Mouse (Mus musculus) G1E (cell line): ENCODE measurements around the gene AL607142.1. TPM values are rescaled to one million over a fixed set of nuclear protein-coding genes. Genes with fewer than 3 reads are reported as not detected.

Source experiments
- ATAC-seq: 2 replicates; pipeline ENCODE4 v1.8.0; 2016; ENCODE audit warnings: mild to moderate bottlenecking; ENCODE audit not compliant: insufficient number of reproducible peaks, poor library complexity, low FRiP score, severe bottlenecking; ENCODE audit errors: extremely low read depth
- DNase-seq: peaks from one replicate; pipeline ENCODE4 v3.0.0; 2012; ENCODE audit warnings: low spot score
- H3K27me3 ChIP-seq: 2 replicates; pipeline ENCODE4 v1.6.1; 2012; ENCODE audit warnings: mild to moderate bottlenecking, low read length, inconsistent platforms; ENCODE audit not compliant: insufficient read depth
- H3K36me3 ChIP-seq: replicated peaks from 2 replicates; pipeline ENCODE3; 2012; ENCODE audit warnings: mild to moderate bottlenecking, inconsistent platforms
- H3K4me1 ChIP-seq: 2 replicates; pipeline ENCODE4 v1.6.1; 2012; ENCODE audit warnings: low read depth, low read length, inconsistent platforms, mixed read lengths; ENCODE audit not compliant: insufficient read depth
- H3K4me3 ChIP-seq: 2 replicates; pipeline ENCODE4 v1.5.1; 2012; ENCODE audit warnings: low read depth, mild to moderate bottlenecking, inconsistent platforms, low read length, moderate library complexity, mixed read lengths
- H3K9me3 ChIP-seq: replicated peaks from 2 replicates; pipeline ENCODE4 v1.6.1; 2012; ENCODE audit warnings: inconsistent platforms
- CTCF ChIP-seq: IDR thresholded peaks from 2 replicates; pipeline ENCODE4 v1.5.1; 2012; ENCODE audit warnings: low read depth, low read length, inconsistent platforms, mixed read lengths
- GATA1 ChIP-seq: IDR thresholded peaks from 2 replicates; pipeline ENCODE4 v1.6.1; 2012; ENCODE audit warnings: borderline replicate concordance, low read length, inconsistent platforms, mixed read lengths
- GATA2 ChIP-seq: IDR thresholded peaks from 2 replicates; pipeline ENCODE4 v1.6.1; 2012; ENCODE audit warnings: low read depth, low read length, inconsistent platforms, borderline replicate concordance
- POLR2AphosphoS5 ChIP-seq: IDR thresholded peaks from 2 replicates; pipeline ENCODE4 v1.6.1; 2012; ENCODE audit warnings: low read depth, low read length, inconsistent platforms; ENCODE audit not compliant: insufficient replicate concordance
- TAL1 ChIP-seq: conservative IDR thresholded peaks from 2 replicates; pipeline ENCODE4 v1.6.1; 2012; ENCODE audit warnings: low read depth, low read length, inconsistent platforms, mixed read lengths
- polyA plus RNA-seq: library from polyadenylated mRNA; stranded (reverse); fragments of >175 nt; gene quantifications from 2 replicates; pipeline ENCODE4 v1.2.3, GENCODE M21; 2012
- total RNA-seq, 2 experiments: library from RNA; stranded (forward) in 1 of 2; stranded (reverse) in 1 of 2; fragments of 200-1000 nt in 1 of 2; fragments of >200 nt in 1 of 2; fragmentation: Nextera tagmentation in 1 of 2; gene quantifications; 2 replicates each; pipeline ENCODE4 v1.2.3; 2014 to 2017

Gene AL607142.1
- total and polyA plus RNA-seq, 3 experiments: not detected

DNA sequence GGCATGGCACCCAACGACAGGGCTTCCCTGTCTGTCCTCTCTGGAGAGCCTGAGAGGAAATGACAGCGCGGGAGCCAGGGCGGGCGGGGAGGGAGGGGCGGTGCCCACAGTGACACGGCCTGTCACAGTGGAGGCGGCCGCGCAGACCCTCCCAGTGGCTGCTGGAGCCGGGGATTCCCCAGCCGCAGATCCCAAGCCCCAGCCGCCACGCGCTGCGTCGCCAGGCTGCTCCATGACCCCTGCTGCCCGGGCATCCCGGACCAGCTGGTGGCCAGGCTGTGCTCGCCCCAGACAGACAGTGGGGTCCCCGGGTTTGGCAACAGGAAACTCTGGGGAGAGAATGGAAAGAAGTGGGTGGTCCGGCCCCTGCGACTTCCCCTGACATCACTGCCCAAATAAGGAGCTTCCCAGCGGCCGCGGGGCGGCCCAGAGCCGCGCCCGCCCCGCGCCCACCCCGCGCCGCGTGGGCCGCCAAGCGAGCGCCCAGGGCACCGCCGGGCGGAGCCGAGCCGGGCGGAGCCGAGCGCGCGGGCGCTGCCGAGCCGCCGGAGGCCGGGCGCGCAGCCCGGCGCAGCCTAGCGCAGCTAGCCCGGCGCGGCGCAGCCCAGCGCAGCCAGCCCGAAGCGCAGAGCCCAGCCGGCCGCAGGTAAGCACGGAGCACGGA is 32.3 kb upstream of the AL607142.1 start:
- ATAC-seq: no peak

DNA sequence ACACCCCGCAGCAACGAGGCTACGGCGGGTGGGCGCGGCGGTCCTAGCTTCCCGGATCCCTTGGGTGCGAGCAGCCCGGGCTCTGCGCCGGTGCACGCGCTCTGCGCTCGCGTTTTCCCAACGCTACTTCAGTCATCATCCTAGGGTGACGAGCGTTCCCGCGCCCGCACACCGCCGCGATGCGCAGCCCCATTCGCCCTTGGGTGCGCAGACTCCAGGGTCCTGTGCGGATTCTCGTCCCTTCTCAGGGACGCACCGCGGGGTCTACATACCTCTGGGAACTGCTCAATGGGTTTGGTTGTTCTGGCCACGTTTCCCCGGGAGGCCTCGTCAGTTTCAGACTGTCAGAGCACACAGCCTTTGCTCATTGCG is 31.8 kb upstream of the AL607142.1 start:
- no peaks in the 10 kb centered on the region for H3K4me1 ChIP-seq

More for the DNA sequence above, 32.3 kb upstream of the AL607142.1 start:
- Histone ChIP-seq H3K4me1 (no peaks in the 10 kb centered on the region), H3K9me3 (peaks cover 92% of the 10 kb centered on the region), H3K27me3 (no peaks in the 10 kb centered on the region), H3K36me3 (no peaks in the 10 kb centered on the region), H3K4me3 (peak overlapping the region; percentile 33; the same call in 1 of the 2 replicates)
- no peak for TF ChIP-seq CTCF
- no peak for TF ChIP-seq GATA1
- TF ChIP-seq TAL1: no peak
- TF ChIP-seq GATA2: no peak
- no peak for TF ChIP-seq POLR2AphosphoS5
- no peak for DNase-seq

DNA sequence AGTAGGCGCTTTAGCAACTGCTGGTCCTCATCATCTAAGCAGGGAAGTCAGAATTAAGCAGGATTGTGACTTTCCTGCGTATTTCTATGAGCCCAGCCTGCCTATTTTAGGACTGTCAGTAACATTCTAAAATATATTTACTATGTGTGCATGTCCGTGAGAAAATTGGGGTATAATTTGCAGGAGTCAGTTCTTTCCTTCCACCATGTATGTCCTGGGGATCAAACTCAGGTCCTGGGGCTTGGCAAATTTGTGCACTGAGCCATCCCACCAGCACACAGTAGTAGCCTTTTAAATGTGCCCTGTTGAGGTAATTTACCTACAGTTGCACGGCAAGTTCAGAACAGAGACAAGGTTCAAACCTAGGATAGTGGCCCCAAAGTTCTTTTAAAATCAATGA is 28.5 kb upstream of the AL607142.1 start:
- H3K4me3 ChIP-seq: no peak overlapping the region
- ATAC-seq (no peak), DNase-seq (no peak)
- no peaks in the 10 kb centered on the region for H3K36me3 ChIP-seq
- peaks cover 91% of the 10 kb centered on the region for H3K9me3 ChIP-seq
- H3K27me3 ChIP-seq: no peaks in the 10 kb centered on the region
- TF ChIP-seq GATA1 (no peak), POLR2AphosphoS5 (no peak), TAL1 (no peak), GATA2 (no peak), CTCF (no peak)
- no peaks in the 10 kb centered on the region for H3K4me1 ChIP-seq

More for the DNA sequence above, 31.8 kb upstream of the AL607142.1 start:
- ATAC-seq (no peak), DNase-seq (no peak)
- Histone ChIP-seq H3K4me3 (peak overlapping the region; percentile 33; the same call in 1 of the 2 replicates), H3K9me3 (peaks cover 91% of the 10 kb centered on the region), H3K27me3 (no peaks in the 10 kb centered on the region), H3K36me3 (no peaks in the 10 kb centered on the region)
- TF ChIP-seq CTCF (no peak), POLR2AphosphoS5 (no peak), GATA2 (no peak), TAL1 (no peak), GATA1 (no peak)

DNA sequence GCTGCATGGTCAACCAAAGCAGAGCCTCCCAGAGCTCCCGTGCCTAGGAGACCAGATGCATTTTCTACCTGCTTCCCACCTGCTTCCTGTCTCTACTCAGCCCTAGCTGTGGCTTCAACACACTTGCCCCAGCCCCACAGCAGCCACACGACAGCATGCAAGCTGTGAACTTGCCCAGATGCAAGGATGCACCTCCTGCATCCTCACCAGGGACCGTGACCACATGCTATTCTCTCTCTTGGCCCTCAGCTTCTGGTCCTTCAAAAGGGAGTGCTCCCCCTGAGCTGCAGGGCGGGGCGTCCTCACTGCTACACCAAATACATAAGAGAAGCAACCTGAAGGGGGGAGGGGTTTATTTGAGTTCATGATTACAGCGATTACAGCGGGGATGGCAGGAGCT is 27.8 kb upstream of the AL607142.1 start:
- Histone ChIP-seq H3K9me3 (peaks cover 92% of the 10 kb centered on the region), H3K4me3 (no peak overlapping the region), H3K27me3 (no peaks in the 10 kb centered on the region), H3K4me1 (no peaks in the 10 kb centered on the region), H3K36me3 (no peaks in the 10 kb centered on the region)
- ATAC-seq: no peak
- TF ChIP-seq GATA1 (no peak), TAL1 (no peak), POLR2AphosphoS5 (no peak), GATA2 (no peak), CTCF (no peak)
- no peak for DNase-seq

DNA sequence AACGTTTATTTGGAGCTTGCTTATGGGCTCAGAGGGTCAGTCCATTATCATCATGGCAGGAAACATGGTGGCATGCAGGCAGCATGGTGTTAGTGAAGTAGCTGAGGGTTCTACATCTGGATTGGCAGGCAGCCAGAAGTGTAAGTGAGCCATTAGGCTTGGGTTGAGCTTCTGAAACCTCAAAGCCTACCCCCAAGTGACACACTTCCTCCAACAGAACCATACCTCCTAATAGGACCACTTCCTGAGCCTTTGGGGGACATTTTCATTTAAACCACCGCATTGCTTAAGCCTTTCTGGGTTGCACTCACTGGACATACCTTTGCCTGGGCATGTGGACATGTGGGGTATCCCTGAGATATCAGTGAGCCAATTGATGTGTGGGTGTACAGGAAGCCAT is 23.3 kb upstream of the AL607142.1 start:
- no peak overlapping the region for H3K4me3 ChIP-seq
- H3K4me1 ChIP-seq: no peaks in the 10 kb centered on the region
- H3K9me3 ChIP-seq: peaks cover 87% of the 10 kb centered on the region
- H3K36me3 ChIP-seq: no peaks in the 10 kb centered on the region
- H3K27me3 ChIP-seq: no peaks in the 10 kb centered on the region
- ATAC-seq (no peak), DNase-seq (no peak)
- no peak for TF ChIP-seq GATA2
- TF ChIP-seq POLR2AphosphoS5: no peak
- TF ChIP-seq TAL1: no peak
- no peak for TF ChIP-seq GATA1
- TF ChIP-seq CTCF: no peak

DNA sequence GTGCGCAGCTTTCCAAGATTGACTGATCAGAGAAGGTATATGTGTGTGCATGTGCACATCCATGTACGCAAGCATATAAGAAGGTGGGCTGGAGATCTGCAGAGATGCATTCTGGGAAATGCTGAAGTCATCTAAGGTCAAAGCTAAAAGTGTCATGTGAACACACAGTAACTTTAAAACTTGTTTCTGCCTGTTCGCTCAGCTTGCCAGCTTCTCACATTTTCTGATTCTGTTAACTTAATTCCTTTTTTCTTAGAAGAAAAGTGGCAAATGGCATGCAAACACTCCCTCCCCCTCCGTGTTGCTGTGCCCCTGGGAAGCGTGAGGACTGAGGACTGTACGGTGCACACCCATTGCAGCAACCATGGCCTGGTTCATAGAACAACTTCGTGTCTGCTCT is 22.3 kb upstream of the AL607142.1 start:
- ATAC-seq (no peak), DNase-seq (no peak)
- H3K4me1 ChIP-seq: no peaks in the 10 kb centered on the region
- H3K4me3 ChIP-seq: no peak overlapping the region
- H3K27me3 ChIP-seq: no peaks in the 10 kb centered on the region
- H3K36me3 ChIP-seq: no peaks in the 10 kb centered on the region
- H3K9me3 ChIP-seq: peaks cover 88% of the 10 kb centered on the region
- TF ChIP-seq CTCF (no peak), GATA1 (no peak), GATA2 (no peak), POLR2AphosphoS5 (no peak), TAL1 (no peak)

DNA sequence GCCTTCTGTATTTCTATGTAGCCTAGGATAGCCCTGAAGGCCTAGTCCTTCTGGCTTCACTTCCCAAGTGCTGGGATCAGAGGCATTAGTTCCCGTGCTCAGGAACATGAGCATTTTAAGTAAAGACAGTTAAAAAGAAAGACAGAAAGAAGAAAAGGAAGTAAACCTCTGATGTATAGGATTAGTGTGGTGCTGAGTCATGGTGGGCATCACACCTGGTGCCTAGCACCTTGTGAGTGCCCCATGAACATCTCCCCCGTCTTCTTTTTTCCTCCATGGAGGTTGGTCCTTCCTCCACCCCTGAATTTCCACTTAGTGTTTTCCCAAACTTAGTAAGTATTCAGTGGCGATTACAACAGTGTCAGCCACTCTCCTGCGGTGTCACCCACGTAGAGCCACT is 20.2 kb upstream of the AL607142.1 start:
- ATAC-seq (no peak), DNase-seq (no peak)
- Histone ChIP-seq H3K4me1 (no peaks in the 10 kb centered on the region), H3K9me3 (peaks cover 86% of the 10 kb centered on the region), H3K4me3 (no peak overlapping the region), H3K27me3 (no peaks in the 10 kb centered on the region), H3K36me3 (no peaks in the 10 kb centered on the region)
- TF ChIP-seq CTCF: no peak
- TF ChIP-seq GATA1: no peak
- TF ChIP-seq GATA2: no peak
- TF ChIP-seq POLR2AphosphoS5: no peak
- no peak for TF ChIP-seq TAL1
